Mouse (Mus musculus) midbrain, embryonic 12.5 days (tissue): ENCODE measurements at regions not wholly inside any gene's neighbourhood (a gene's known extent, or its start where the extent isn't known, plus 50 kb on each side); places are given as distances from the start of the nearest gene placed in this dataset.

Source experiments
- ATAC-seq: fragments of 200-750 bp; cut with Nextera tagmentation; 2 replicates; pipeline ENCODE4 v1.8.0; 2017; ENCODE audit warnings: low read depth, moderate TSS enrichment, moderate library complexity; ENCODE audit not compliant: low FRiP score
- H3K27ac ChIP-seq: fragments of 300-500 bp; sonication (generic); replicated peaks from 2 replicates; pipeline ENCODE4 v1.5.1; 2016; ENCODE audit warnings: mild to moderate bottlenecking
- H3K27me3 ChIP-seq: fragments of 300-500 bp; sonication (generic); 2 replicates; pipeline ENCODE4 v1.6.1; 2016; ENCODE audit warnings: mild to moderate bottlenecking
- H3K36me3 ChIP-seq: fragments of 300-500 bp; sonication (generic); 2 replicates; pipeline ENCODE4 v1.6.1; 2016
- H3K4me1 ChIP-seq: fragments of 300-500 bp; sonication (generic); 2 replicates; pipeline ENCODE4 v1.6.1; 2016
- H3K4me2 ChIP-seq: fragments of 300-500 bp; sonication (generic); replicated peaks from 2 replicates; pipeline ENCODE4 v1.6.1; 2016; ENCODE audit warnings: mild to moderate bottlenecking, moderate library complexity
- H3K4me3 ChIP-seq: fragments of 300-500 bp; sonication (generic); 2 replicates; pipeline ENCODE4 v1.5.1; 2016; ENCODE audit warnings: mild to moderate bottlenecking
- H3K9ac ChIP-seq: fragments of 300-500 bp; sonication (generic); replicated peaks from 2 replicates; pipeline ENCODE4 v1.6.1; 2016; ENCODE audit warnings: mild to moderate bottlenecking, moderate library complexity
- H3K9me3 ChIP-seq: fragments of 300-500 bp; sonication (generic); 2 replicates; pipeline ENCODE4 v1.6.1; 2016; ENCODE audit warnings: mild to moderate bottlenecking
- WGBS: fragments of 180-500 bp; shearing (Covaris S2); methylation state at CpG from one replicate; pipeline ENCODE4 v1.1.7; 2016; 5-methylcytosine and 5-hydroxymethylcytosine counted together

GRCm38 (mm10) chr1:95762244-95762643 lies 94.9 kb upstream of the St8sia4 start:
- Histone ChIP-seq H3K27me3 (no peaks in the 10 kb centered on the region), H3K4me3 (no peak overlapping the region), H3K9me3 (no peaks in the 10 kb centered on the region), H3K4me2 (no peak overlapping the region), H3K36me3 (no peaks in the 10 kb centered on the region), H3K27ac (no peak overlapping the region), H3K4me1 (no peaks in the 10 kb centered on the region), H3K9ac (no peak overlapping the region)
- ATAC-seq: peak; percentile 70; the same call in 1 of the 2 replicates
- WGBS: 4% methylated on average over 2 of the region's 2 CpGs

GRCm38 (mm10) chr1:95754071-95754915 lies 86.9 kb upstream of the St8sia4 start:
- Histone ChIP-seq H3K4me2 (no peak overlapping the region), H3K36me3 (no peaks in the 10 kb centered on the region), H3K4me3 (no peak overlapping the region), H3K27ac (no peak overlapping the region), H3K9ac (no peak overlapping the region), H3K27me3 (no peaks in the 10 kb centered on the region), H3K4me1 (no peaks in the 10 kb centered on the region), H3K9me3 (no peaks in the 10 kb centered on the region)
- 85% methylated on average over 8 of the region's 8 CpGs for WGBS
- no peak for ATAC-seq

GRCm38 (mm10) chr1:95753517-95753916 lies 86.1 kb upstream of the St8sia4 start:
- 98% methylated on average over 1 of the region's 1 CpGs for WGBS
- Histone ChIP-seq H3K4me2 (no peak overlapping the region), H3K4me1 (no peaks in the 10 kb centered on the region), H3K9ac (no peak overlapping the region), H3K36me3 (no peaks in the 10 kb centered on the region), H3K27me3 (no peaks in the 10 kb centered on the region), H3K9me3 (no peaks in the 10 kb centered on the region), H3K4me3 (no peak overlapping the region), H3K27ac (no peak overlapping the region)
- ATAC-seq: no peak

- Histone ChIP-seq H3K4me1 (no peaks in the 10 kb centered on the region), H3K9ac (no peak overlapping the region), H3K4me2 (no peak overlapping the region), H3K27me3 (no peaks in the 10 kb centered on the region), H3K36me3 (no peaks in the 10 kb centered on the region), H3K27ac (no peak overlapping the region), H3K4me3 (no peak overlapping the region), H3K9me3 (no peaks in the 10 kb centered on the region)
- 84% methylated on average over 1 of the region's 1 CpGs for WGBS
- no peak for ATAC-seq
Measured at GRCm38 (mm10) chr1:95748940-95749339, 81.6 kb upstream of the St8sia4 start.

- no peaks in the 10 kb centered on the region for H3K36me3 ChIP-seq
- H3K4me3 ChIP-seq: no peak overlapping the region
- H3K4me2 ChIP-seq: no peak overlapping the region
- no peak overlapping the region for H3K9ac ChIP-seq
- H3K27ac ChIP-seq: no peak overlapping the region
- ATAC-seq: no peak
- H3K4me1 ChIP-seq: no peaks in the 10 kb centered on the region
- H3K27me3 ChIP-seq: no peaks in the 10 kb centered on the region
- WGBS: 97% methylated on average over 2 of the region's 2 CpGs
- no peaks in the 10 kb centered on the region for H3K9me3 ChIP-seq
Measured at GRCm38 (mm10) chr1:95747287-95747686, 79.9 kb upstream of the St8sia4 start.

- no peak for ATAC-seq
- H3K9me3 ChIP-seq: no peaks in the 10 kb centered on the region
- H3K4me2 ChIP-seq: no peak overlapping the region
- WGBS: 73% methylated on average over 2 of the region's 2 CpGs
- no peak overlapping the region for H3K4me3 ChIP-seq
- no peaks in the 10 kb centered on the region for H3K36me3 ChIP-seq
- no peak overlapping the region for H3K9ac ChIP-seq
- no peak overlapping the region for H3K27ac ChIP-seq
- no peaks in the 10 kb centered on the region for H3K27me3 ChIP-seq
- no peaks in the 10 kb centered on the region for H3K4me1 ChIP-seq
Measured at GRCm38 (mm10) chr1:95744446-95744845, 77.1 kb upstream of the St8sia4 start.

GRCm38 (mm10) chr1:95743334-95743733 lies 76.0 kb upstream of the St8sia4 start:
- ATAC-seq: no peak

GRCm38 (mm10) chr1:95719449-95719848 lies 52.1 kb upstream of the St8sia4 start:
- no peaks in the 10 kb centered on the region for H3K4me1 ChIP-seq
- no peaks in the 10 kb centered on the region for H3K36me3 ChIP-seq
- H3K27me3 ChIP-seq: no peaks in the 10 kb centered on the region
- ATAC-seq: no peak
- H3K9me3 ChIP-seq: no peaks in the 10 kb centered on the region
- H3K4me3 ChIP-seq: no peak overlapping the region
- no peak overlapping the region for H3K9ac ChIP-seq
- no peak overlapping the region for H3K27ac ChIP-seq
- 72% methylated on average over 2 of the region's 2 CpGs for WGBS
- H3K4me2 ChIP-seq: no peak overlapping the region

More at GRCm38 (mm10) chr1:95743334-95743733, 76.0 kb upstream of the St8sia4 start:
- 90% methylated on average over 2 of the region's 2 CpGs for WGBS
- Histone ChIP-seq H3K9ac (no peak overlapping the region), H3K27me3 (no peaks in the 10 kb centered on the region), H3K4me2 (no peak overlapping the region), H3K27ac (no peak overlapping the region), H3K4me3 (no peak overlapping the region), H3K9me3 (no peaks in the 10 kb centered on the region), H3K36me3 (no peaks in the 10 kb centered on the region), H3K4me1 (no peaks in the 10 kb centered on the region)

GRCm38 (mm10) chr1:95718794-95719193 lies 51.4 kb upstream of the St8sia4 start:
- 97% methylated on average over 1 of the region's 1 CpGs for WGBS
- Histone ChIP-seq H3K4me3 (no peak overlapping the region), H3K9me3 (no peaks in the 10 kb centered on the region), H3K9ac (no peak overlapping the region), H3K27me3 (no peaks in the 10 kb centered on the region), H3K4me1 (no peaks in the 10 kb centered on the region), H3K36me3 (no peaks in the 10 kb centered on the region), H3K27ac (no peak overlapping the region), H3K4me2 (no peak overlapping the region)
- no peak for ATAC-seq
